Mouse (Mus musculus): ENCODE measurements at regions not wholly inside any gene's neighbourhood (a gene's known extent, or its start where the extent isn't known, plus 50 kb on each side); places are given as distances from the start of the nearest gene placed in this dataset.

GRCm38 (mm10) chr11:71658346-71658745 is 91.4 kb upstream of the Wscd1 start:
- DNase-seq (ENCODE audit: low read depth, low spot score): no peak

- no peak for DNase-seq (ENCODE audit: low read depth, low spot score)
Measured at GRCm38 (mm10) chr11:71670111-71671050, 79.3 kb upstream of the Wscd1 start.

GRCm38 (mm10) chr11:71672171-71673050 is 77.3 kb upstream of the Wscd1 start:
- no peak for DNase-seq (ENCODE audit: low read depth, low spot score)

DNA sequence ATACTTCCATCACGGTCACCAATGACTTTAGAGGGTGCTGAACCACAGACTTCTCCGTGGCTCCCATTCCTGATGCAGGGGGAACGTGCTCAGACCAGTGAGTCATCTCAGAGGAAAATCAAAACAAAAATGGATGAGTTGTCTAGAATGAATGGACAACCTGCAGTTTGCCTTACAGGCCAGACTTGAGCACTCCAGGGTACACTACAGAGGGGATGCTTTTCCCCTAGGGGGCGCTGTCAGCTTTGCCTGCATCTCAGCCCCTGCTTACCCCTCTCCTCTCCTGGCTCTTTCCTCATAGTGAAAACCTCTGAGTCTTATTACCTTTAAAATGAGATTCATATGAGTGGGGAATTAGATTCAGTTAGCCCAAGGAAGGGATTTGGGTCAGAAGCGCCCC is 75.4 kb upstream of the Wscd1 start:
- peak; percentile 52 for DNase-seq (ENCODE audit: low read depth, low spot score)

GRCm38 (mm10) chr11:71675714-71676313 is 73.9 kb upstream of the Wscd1 start:
- DNase-seq (ENCODE audit: low read depth, low spot score): no peak

DNA sequence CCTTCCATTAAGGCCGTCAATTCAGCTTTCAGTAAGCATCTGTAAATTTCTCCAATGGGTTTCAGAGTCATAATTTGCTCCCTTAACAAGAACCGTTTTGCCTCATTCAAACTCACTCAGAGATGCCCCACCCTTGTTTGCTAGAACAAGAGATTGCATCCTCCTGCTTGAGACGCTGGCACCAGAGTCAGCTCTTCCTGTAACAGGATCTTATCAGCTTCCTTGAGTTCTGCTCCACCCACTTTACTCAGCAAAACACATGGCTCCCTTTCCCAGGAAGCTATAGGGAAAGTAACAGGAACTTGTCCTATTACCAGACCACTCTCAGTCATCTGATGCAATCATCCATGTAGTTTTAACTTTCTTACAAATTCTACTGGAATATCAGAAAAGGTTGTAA is 52.7 kb upstream of the Wscd1 start:
- peak; percentile 6 for DNase-seq (ENCODE audit: low read depth, low spot score)

- no peak for DNase-seq (ENCODE audit: low read depth, low spot score)
Measured at GRCm38 (mm10) chr11:71698836-71699235, 50.9 kb upstream of the Wscd1 start.
